26 mouse cellular contexts compared by ENCODE assay signal in the genomic region with DNA sequence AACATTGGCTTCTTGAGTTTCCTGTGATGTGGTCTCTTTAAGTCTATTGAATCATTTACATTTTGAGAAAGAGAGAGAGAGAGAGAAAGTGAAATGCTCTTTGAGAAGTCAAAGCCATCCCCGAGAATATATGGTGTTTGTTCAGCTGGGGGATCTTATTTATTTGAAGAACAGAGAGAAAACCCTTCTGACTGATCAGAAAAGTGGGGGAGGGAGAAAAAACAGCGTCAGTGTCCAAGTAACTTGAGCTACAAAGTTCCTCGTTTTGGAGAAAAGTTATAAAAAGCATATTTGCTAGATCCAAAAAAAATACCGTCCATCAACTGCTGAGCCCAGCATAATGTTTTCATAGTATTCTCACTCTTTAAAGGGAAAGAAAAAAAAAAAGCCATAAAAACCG.
DNase-seq lines count a peak whose midpoint lies in the region; ATAC-seq lines count a peak whose summit lies in the region.
"Had no signal": no experiment of that assay in that cellular context is flagged by ENCODE, and none has a peak within 500 bp of the region (broad histone marks: within the 10 kb centered on the region; RNA-seq: fewer than 3 reads in every experiment).

No protein-coding gene starts in this region.

- H3K27me3 ChIP-seq in kidney, embryonic 16.5 days (ENCODE audit: insufficient read depth, low read length) = no peaks in the 10 kb centered on the region
- no peaks in the 10 kb centered on the region; the same call in 1 of the 2 replicates for H3K27me3 ChIP-seq in embryonic facial prominence, embryonic 13.5 days
- H3K27me3 ChIP-seq: embryonic facial prominence, embryonic 15.5 days; heart, embryonic 13.5 days; hindbrain, embryonic 12.5 days; Patski had no signal

- no peaks in the 10 kb centered on the region for H3K9me3 ChIP-seq in kidney, embryonic 16.5 days (ENCODE audit: low read length)
- H3K9me3 ChIP-seq in embryonic facial prominence, embryonic 13.5 days = no peaks in the 10 kb centered on the region
- H3K9me3 ChIP-seq: embryonic facial prominence, embryonic 15.5 days; forebrain, embryonic 10.5 days; heart, embryonic 13.5 days; hindbrain, embryonic 12.5 days had no signal

- no peak overlapping the region for H3K4me3 ChIP-seq in kidney, embryonic 16.5 days (ENCODE audit: low read length)
- H3K4me3 ChIP-seq in embryonic facial prominence, embryonic 13.5 days = no peak overlapping the region
- H3K4me3 ChIP-seq: embryonic facial prominence, embryonic 15.5 days; erythroblast, embryonic 14.5 days; forebrain, embryonic 10.5 days; heart, embryonic 13.5 days; hindbrain, embryonic 12.5 days had no signal

- ATAC-seq in kidney, embryonic 16.5 days (ENCODE audit: low FRiP score, low TSS enrichment) = no peak
- no peak for ATAC-seq in embryonic facial prominence, embryonic 13.5 days (ENCODE audit: insufficient number of reproducible peaks, insufficient read depth, low FRiP score, low TSS enrichment, low read depth)
- ATAC-seq: activated CD4-positive, CD25-positive, alpha-beta regulatory T cell, adult 4 months; forebrain, embryonic 14.5 days; hindbrain, embryonic 16.5 days; inflammation-experienced regulatory T-cells, adult 6 months; Patski had no signal

- H3K4me2 ChIP-seq in kidney, embryonic 16.5 days (replicated peaks; ENCODE audit: low read depth, low read length) = 0 out of 2 replicates have a peak overlapping the region, but pooled peaks have one; percentile 13
- H3K4me2 ChIP-seq in embryonic facial prominence, embryonic 13.5 days = no peak overlapping the region
- H3K4me2 ChIP-seq: embryonic facial prominence, embryonic 15.5 days; heart, embryonic 13.5 days; hindbrain, embryonic 12.5 days had no signal

- no peaks in the 10 kb centered on the region for H3K36me3 ChIP-seq in kidney, embryonic 16.5 days (ENCODE audit: insufficient read depth, low read length)
- no peaks in the 10 kb centered on the region for H3K36me3 ChIP-seq in embryonic facial prominence, embryonic 13.5 days
- H3K36me3 ChIP-seq: embryonic facial prominence, embryonic 15.5 days; forebrain, embryonic 10.5 days; heart, embryonic 13.5 days; hindbrain, embryonic 12.5 days had no signal

- peaks cover 14% of the 10 kb centered on the region; the same call in 1 of the 2 replicates for H3K4me1 ChIP-seq in kidney, embryonic 16.5 days (ENCODE audit: insufficient read depth, low read length)
- H3K4me1 ChIP-seq in embryonic facial prominence, embryonic 13.5 days = peaks cover 14% of the 10 kb centered on the region; the same call in 1 of the 2 replicates
- H3K4me1 ChIP-seq: heart, embryonic 13.5 days; hindbrain, embryonic 12.5 days had no signal

- WGBS in kidney, embryonic 16.5 days = 20% methylated on average over 5 of the region's 5 CpGs
- WGBS in embryonic facial prominence, embryonic 13.5 days = 27% methylated on average over 5 of the region's 5 CpGs

- no peak overlapping the region for H3K9ac ChIP-seq in kidney, embryonic 16.5 days (replicated peaks; ENCODE audit: low read length)
- H3K9ac ChIP-seq in embryonic facial prominence, embryonic 13.5 days = no peak overlapping the region
- H3K9ac ChIP-seq: embryonic facial prominence, embryonic 15.5 days; heart, embryonic 13.5 days; hindbrain, embryonic 12.5 days had no signal

- H3K27ac ChIP-seq in kidney, embryonic 16.5 days (ENCODE audit: low read length) = no peak overlapping the region
- peak overlapping the region; percentile 29 for H3K27ac ChIP-seq in embryonic facial prominence, embryonic 13.5 days
- H3K27ac ChIP-seq: embryonic facial prominence, embryonic 15.5 days; forebrain, embryonic 10.5 days; heart, embryonic 13.5 days; hindbrain, embryonic 12.5 days had no signal

- peak; percentile 39 for DNase-seq in embryo, embryonic 11 days
- no peak for DNase-seq in embryo, embryonic 9.5 days (ENCODE audit: extremely low spot score)
- DNase-seq in kidney, postnatal 4 days = no peak
- peak; percentile 9 for DNase-seq in NIH3T3 (ENCODE audit: low read depth)
- no peak for DNase-seq in gastrocnemius, adult 18-20 months (ENCODE audit: low spot score)
- DNase-seq in lung, postnatal 4 days = no peak
- DNase-seq: adrenal gland, adult 8-10 months; adrenal gland, postnatal 36 days; cerebellum, adult 11 months; cerebellum, adult 8-10 months; cerebellum, postnatal 14 days; gastrocnemius, postnatal 36 days; heart, adult 11 months; heart, postnatal 4 days had no signal

Comparison
In these comparisons a context has a peak if more than half of its experiments do, and no peak if none do; other contexts are left out.
1. DNase-seq: peak in embryo, embryonic 11 days (single experiment) and NIH3T3 (single experiment); none in embryo, embryonic 9.5 days (single experiment), kidney, postnatal 4 days (0 of 2), gastrocnemius, adult 18-20 months (single experiment) and lung, postnatal 4 days (0 of 2).